Mouse (Mus musculus): ENCODE data around the gene Atrnl1.
"Not testable (repeated sequence)": the region's sequence is repeated elsewhere in the genome, so short reads cannot be mapped to it uniquely, and the experiment has no call there.

Atrnl1 gene

DNA sequence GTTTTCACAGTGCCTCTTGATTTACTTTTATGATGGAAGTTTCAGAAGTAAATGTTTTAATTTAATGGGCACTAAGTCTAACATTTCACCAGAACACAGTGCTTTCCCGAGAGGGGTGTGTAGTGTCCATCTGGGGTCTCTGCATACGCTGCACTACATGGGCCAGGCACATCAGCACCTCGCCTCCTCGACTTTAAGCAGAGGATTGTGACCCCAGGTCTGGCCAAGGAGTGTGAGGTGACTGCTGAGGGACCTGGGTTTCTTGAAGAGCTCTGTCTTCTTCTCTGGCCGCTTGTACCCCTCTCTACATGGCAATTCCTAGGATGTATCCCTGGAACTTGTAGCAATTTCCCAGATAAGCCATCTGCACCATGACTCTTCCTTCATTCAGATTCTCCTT lies 422.4 kb downstream of the Atrnl1 start:
- in situ Hi-C loops (cut with MboI; ENCODE audit: low pct_unique_long_range_greater_than_20kb in 1 of 2, low sequenced_read_pairs in 2 of 2, unreplicated experiment in 1 of 2): no loop called here

- in situ Hi-C loops (cut with MboI; ENCODE audit: low pct_unique_long_range_greater_than_20kb in 1 of 2, low sequenced_read_pairs in 2 of 2, unreplicated experiment in 1 of 2): no loop called here
Measured at GRCm38 (mm10) chr19:58036166-58036565, 425.3 kb downstream of the Atrnl1 start.

GRCm38 (mm10) chr19:58043120-58043519 lies 432.3 kb downstream of the Atrnl1 start:
- in situ Hi-C loops (cut with MboI; ENCODE audit: low pct_unique_long_range_greater_than_20kb in 1 of 2, low sequenced_read_pairs in 2 of 2, unreplicated experiment in 1 of 2): no loop called here

- in situ Hi-C loops (cut with MboI; ENCODE audit: low pct_unique_long_range_greater_than_20kb in 1 of 2, low sequenced_read_pairs in 2 of 2, unreplicated experiment in 1 of 2): no loop called here
Measured at GRCm38 (mm10) chr19:58043550-58043949, 432.7 kb downstream of the Atrnl1 start.

- in situ Hi-C loops (cut with MboI; ENCODE audit: low pct_unique_long_range_greater_than_20kb in 1 of 2, low sequenced_read_pairs in 2 of 2, unreplicated experiment in 1 of 2): no loop called here
Measured at GRCm38 (mm10) chr19:58044816-58045215, 434.0 kb downstream of the Atrnl1 start.

DNA sequence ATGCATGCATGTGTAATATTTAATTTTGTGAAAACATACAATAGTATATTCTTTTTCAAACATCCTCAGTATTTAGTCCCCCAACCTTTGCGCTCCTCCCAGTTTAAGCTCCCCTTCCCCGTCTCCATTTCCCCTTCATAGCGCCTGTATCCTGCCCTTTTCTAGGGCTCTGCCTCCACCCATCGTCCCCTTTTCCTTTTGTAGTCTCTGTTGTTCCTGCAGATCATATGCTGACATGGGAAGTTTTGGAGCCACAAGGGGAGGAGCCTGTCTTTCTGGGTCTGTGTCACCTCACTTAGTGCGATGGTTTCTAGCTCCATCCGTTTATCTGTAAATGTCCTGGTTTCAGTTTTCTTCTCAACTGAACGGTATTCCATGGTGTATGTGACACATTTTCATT lies 435.8 kb downstream of the Atrnl1 start:
- in situ Hi-C loops (cut with MboI; ENCODE audit: low pct_unique_long_range_greater_than_20kb in 1 of 2, low sequenced_read_pairs in 2 of 2, unreplicated experiment in 1 of 2): no loop called here

GRCm38 (mm10) chr19:58050410-58050809 lies 439.6 kb downstream of the Atrnl1 start:
- in situ Hi-C loops (cut with MboI; ENCODE audit: low pct_unique_long_range_greater_than_20kb in 1 of 2, low sequenced_read_pairs in 2 of 2, unreplicated experiment in 1 of 2): not testable (repeated sequence)

GRCm38 (mm10) chr19:58050986-58051385 lies 440.2 kb downstream of the Atrnl1 start:
- in situ Hi-C loops (cut with MboI; ENCODE audit: low pct_unique_long_range_greater_than_20kb in 1 of 2, low sequenced_read_pairs in 2 of 2, unreplicated experiment in 1 of 2): no loop called here

DNA sequence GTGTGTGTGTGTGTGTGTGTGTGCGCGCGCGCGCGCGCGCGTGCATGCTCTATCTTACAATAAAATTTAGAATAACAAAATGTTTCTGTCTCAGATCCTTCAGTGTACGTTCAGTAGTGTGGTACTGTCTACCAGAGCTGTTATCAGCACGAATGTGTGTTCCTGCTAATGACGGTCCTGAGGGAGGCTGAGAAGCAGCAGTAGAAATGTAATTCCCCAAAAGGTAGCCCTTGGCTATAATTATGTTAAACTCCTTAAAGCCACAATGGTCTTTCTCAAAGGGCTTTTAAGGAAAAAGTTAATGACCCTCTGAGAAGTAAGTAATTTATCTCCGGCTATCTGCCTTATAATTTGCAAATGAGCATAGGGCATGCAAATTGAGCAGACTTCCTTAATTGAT lies 441.1 kb downstream of the Atrnl1 start:
- in situ Hi-C loops (cut with MboI; ENCODE audit: low pct_unique_long_range_greater_than_20kb in 1 of 2, low sequenced_read_pairs in 2 of 2, unreplicated experiment in 1 of 2): no loop called here

GRCm38 (mm10) chr19:58052444-58053135 lies 441.8 kb downstream of the Atrnl1 start:
- in situ Hi-C loops (cut with MboI; ENCODE audit: low pct_unique_long_range_greater_than_20kb in 1 of 2, low sequenced_read_pairs in 2 of 2, unreplicated experiment in 1 of 2): no loop called here

DNA sequence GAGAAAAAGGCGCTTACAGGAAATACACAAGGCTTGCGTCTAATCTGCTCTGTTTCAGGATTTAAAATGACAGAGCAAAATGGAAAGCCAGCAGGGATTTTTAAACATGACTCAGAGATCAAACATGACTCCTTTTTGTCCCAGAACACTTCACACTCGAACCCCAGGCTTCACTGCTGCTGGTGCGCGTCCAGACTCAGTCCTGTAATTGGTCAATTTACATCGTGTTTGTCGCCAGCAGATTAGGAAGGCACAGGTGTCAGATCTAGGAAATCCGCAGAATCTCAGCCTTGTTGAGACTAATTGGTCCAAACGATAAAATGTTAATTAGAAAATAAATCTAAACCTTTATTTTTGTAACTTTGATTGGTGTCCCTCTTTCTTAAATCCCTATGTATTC lies 448.9 kb downstream of the Atrnl1 start:
- in situ Hi-C loops (cut with MboI; ENCODE audit: low pct_unique_long_range_greater_than_20kb in 1 of 2, low sequenced_read_pairs in 2 of 2, unreplicated experiment in 1 of 2): no loop called here

DNA sequence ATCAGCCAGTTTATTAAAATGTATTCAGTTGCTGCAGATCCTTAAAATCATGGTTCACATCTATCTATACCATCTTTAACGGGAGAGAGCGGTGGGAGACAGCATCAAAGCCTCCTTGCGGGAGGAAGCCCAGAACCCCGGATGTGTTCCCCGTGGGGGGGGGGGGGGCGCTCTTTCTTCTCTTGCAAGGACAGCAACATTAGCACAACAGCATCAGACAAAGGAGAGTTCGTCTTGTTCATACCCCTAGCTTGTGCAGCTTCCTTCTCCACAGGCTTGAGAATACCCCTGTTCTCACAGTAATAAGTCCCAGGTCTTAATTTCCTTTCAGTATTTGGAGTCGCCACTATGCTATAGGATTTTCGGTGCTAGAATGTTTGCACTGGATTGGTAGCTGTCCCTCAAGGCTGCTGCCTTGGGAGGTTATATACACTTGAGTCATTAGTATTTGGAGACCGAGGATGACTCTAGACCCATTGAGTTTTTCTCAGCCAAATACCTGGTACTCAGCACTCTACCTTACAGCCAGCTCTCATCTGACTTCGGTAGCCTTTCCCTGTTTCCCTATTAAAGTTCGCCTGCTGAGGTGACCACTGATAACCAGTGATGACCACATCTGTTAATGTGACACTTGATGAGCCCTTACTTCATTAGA lies 449.5 kb downstream of the Atrnl1 start:
- in situ Hi-C loops (cut with MboI; ENCODE audit: low pct_unique_long_range_greater_than_20kb in 1 of 2, low sequenced_read_pairs in 2 of 2, unreplicated experiment in 1 of 2): no loop called here

DNA sequence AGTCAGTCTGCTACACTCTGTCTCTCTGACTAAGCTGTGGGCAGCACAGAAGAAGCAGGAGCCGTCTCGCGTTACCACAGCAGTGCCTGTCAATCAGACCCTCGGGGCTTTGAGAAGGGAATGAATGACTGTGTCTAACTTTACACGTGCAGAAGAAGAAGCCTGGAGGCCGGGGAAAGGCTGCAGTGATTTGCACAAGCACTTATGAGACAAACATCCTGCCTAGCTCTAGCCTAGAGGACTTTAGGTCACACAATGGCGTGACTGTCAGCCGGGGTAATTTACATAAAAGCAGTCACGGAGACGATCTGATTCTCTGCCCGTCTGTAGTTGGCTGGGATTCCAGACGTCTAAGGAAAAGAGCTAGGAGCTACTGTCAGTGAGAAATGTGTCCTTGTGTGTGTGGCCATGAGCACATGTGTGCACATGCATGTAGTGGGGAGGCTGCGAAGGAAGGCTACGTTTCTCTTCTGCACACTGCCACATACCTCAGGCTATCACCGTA lies 450.1 kb downstream of the Atrnl1 start:
- in situ Hi-C loops (cut with MboI; ENCODE audit: low pct_unique_long_range_greater_than_20kb in 1 of 2, low sequenced_read_pairs in 2 of 2, unreplicated experiment in 1 of 2): no loop called here

- in situ Hi-C loops (cut with MboI; ENCODE audit: low pct_unique_long_range_greater_than_20kb in 1 of 2, low sequenced_read_pairs in 2 of 2, unreplicated experiment in 1 of 2): no loop called here
Measured at GRCm38 (mm10) chr19:58061933-58062332, 451.1 kb downstream of the Atrnl1 start.

GRCm38 (mm10) chr19:58063541-58063940 lies 452.7 kb downstream of the Atrnl1 start:
- in situ Hi-C loops (cut with MboI; ENCODE audit: low pct_unique_long_range_greater_than_20kb in 1 of 2, low sequenced_read_pairs in 2 of 2, unreplicated experiment in 1 of 2): no loop called here

GRCm38 (mm10) chr19:58064116-58065000 lies 453.5 kb downstream of the Atrnl1 start:
- in situ Hi-C loops (cut with MboI; ENCODE audit: low pct_unique_long_range_greater_than_20kb in 1 of 2, low sequenced_read_pairs in 2 of 2, unreplicated experiment in 1 of 2): no loop called here

DNA sequence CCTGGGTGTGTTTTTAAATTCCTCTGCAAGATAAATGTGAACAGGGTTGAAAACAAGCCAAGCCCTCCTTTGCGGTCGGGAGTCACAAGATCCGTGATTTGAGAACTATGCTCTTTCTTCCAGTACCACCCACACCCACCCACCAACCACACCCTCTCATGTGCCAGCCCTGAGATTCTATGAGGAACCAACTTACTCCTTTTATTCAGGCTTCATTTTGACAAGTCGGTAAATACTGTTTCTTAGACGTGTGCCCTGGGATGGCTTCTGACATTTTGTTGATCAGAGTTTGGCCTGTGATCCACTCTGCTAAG lies 454.1 kb downstream of the Atrnl1 start:
- in situ Hi-C loops (cut with MboI; ENCODE audit: low pct_unique_long_range_greater_than_20kb in 1 of 2, low sequenced_read_pairs in 2 of 2, unreplicated experiment in 1 of 2): no loop called here

DNA sequence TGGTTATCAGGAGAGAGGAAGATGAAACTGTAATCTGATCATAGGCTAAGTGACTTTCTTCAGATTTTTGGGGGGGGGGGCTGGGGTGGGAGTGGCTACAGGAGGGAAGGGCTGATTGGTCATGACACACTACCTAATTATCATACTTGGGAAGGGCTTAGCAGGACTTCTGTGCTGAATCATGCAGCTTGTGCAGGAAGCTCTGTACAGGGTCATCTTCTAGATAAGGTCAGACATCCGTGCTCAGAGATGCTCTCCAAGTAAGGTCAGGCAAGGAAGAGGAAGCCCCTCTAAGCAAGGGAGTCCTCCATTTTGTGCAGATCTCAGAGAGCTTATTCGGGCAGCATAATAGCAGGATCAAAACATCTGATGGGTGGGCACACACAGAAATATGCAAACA lies 454.7 kb downstream of the Atrnl1 start:
- in situ Hi-C loops (cut with MboI; ENCODE audit: low pct_unique_long_range_greater_than_20kb in 1 of 2, low sequenced_read_pairs in 2 of 2, unreplicated experiment in 1 of 2): no loop called here

- in situ Hi-C loops (cut with MboI; ENCODE audit: low pct_unique_long_range_greater_than_20kb in 1 of 2, low sequenced_read_pairs in 2 of 2, unreplicated experiment in 1 of 2): no loop called here
Measured at GRCm38 (mm10) chr19:58068114-58068513, 457.3 kb downstream of the Atrnl1 start.

All from mouse embryonic stem cell (cell line).